Mouse (Mus musculus): ENCODE measurements around the gene Tex9. TPM values are rescaled to one million over a fixed set of nuclear protein-coding genes. Genes with fewer than 3 reads are reported as not detected.
"Not testable (repeated sequence)": the region's sequence is repeated elsewhere in the genome, so short reads cannot be mapped to it uniquely, and the experiment has no call there.

The Tex9 gene
- polyA plus RNA-seq, 1 experiment from 2014 or later: 17.9 TPM

DNA sequence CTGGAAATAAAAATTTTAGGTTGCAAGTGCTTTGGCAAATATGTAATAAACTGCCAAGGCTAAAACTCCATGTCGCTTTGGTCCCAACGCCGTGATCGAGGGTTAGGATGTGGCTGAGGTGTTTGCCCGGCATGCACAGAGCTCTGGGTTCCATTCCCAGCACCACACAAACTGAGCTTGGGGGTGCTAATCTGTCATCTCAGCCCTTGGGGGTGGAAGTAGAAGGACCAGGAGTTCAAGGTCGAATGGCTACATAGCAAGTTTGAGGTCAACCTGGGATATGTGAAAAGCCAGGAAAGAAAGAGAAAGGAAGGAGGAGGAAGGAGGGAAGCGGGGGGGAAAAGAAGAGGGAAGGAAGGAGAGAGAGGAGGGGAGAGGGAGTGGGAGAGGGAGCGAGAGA, 87.6 kb downstream of the Tex9 start:
- no peak overlapping the region for H3K27ac ChIP-seq (ENCODE audit: low read depth, low read length)
- H3K27me3 ChIP-seq (replicated peaks; ENCODE audit: control insufficient read depth, insufficient read depth, low read length): peaks cover under 1% of the 10 kb centered on the region; the same call in 1 of the 2 replicates
- H3K36me3 ChIP-seq (ENCODE audit: control insufficient read depth, insufficient read depth, low read length): no peaks in the 10 kb centered on the region
- H3K4me1 ChIP-seq (replicated peaks; ENCODE audit: control insufficient read depth, insufficient read depth, low read length): peaks cover 11% of the 10 kb centered on the region
- ATAC-seq (replicated peaks; ENCODE audit: low FRiP score) (no peak), DNase-seq (ENCODE audit: low spot score) (no peak)
- no peak overlapping the region for H3K4me3 ChIP-seq (ENCODE audit: low read depth, low read length)
- H3K4me2 ChIP-seq: no peak overlapping the region
- H3K9me3 ChIP-seq (ENCODE audit: control insufficient read depth, low read length): no peaks in the 10 kb centered on the region
- WGBS: 83% methylated on average over 8 of the region's 8 CpGs
- no peak overlapping the region for H3K9ac ChIP-seq (ENCODE audit: low read depth, low read length)

GRCm38 (mm10) chr9:72403421-72403820, 88.6 kb downstream of the Tex9 start:
- H3K9ac ChIP-seq (ENCODE audit: low read depth, low read length): no peak overlapping the region
- H3K27ac ChIP-seq (ENCODE audit: low read depth, low read length): no peak overlapping the region
- no peaks in the 10 kb centered on the region for H3K9me3 ChIP-seq (ENCODE audit: control insufficient read depth, low read length)
- no peaks in the 10 kb centered on the region for H3K36me3 ChIP-seq (ENCODE audit: control insufficient read depth, insufficient read depth, low read length)
- H3K4me1 ChIP-seq (replicated peaks; ENCODE audit: control insufficient read depth, insufficient read depth, low read length): peaks cover 10% of the 10 kb centered on the region
- peaks cover 3% of the 10 kb centered on the region; the same call in 1 of the 2 replicates for H3K27me3 ChIP-seq (replicated peaks; ENCODE audit: control insufficient read depth, insufficient read depth, low read length)
- DNase-seq (ENCODE audit: low spot score) (no peak), ATAC-seq (replicated peaks; ENCODE audit: low FRiP score) (no peak)
- H3K4me3 ChIP-seq (ENCODE audit: low read depth, low read length): no peak overlapping the region
- WGBS: 75% methylated on average over 6 of the region's 6 CpGs
- H3K4me2 ChIP-seq: no peak overlapping the region

DNA sequence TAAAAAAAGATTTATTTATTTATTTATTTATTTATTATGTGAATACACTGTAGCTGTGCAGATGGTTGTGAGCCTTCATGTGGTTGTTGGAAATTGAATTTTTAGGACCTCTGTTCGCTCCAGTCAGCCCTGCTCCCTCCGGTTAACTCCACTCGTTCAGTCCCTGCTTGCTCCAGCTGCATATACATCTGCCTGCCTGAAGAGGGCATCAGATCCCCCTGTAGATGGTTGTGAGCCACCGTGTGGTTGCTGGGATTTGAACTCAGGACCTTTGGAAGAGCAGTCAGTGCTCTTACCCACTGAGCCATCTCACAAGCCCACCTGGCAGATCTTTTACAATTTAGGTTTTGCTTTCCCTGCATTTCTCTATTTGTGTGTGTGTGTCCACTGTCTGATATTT, 90.2 kb downstream of the Tex9 start:
- H3K4me3 ChIP-seq (ENCODE audit: low read depth, low read length); H3K36me3 ChIP-seq (ENCODE audit: control insufficient read depth, insufficient read depth, low read length); H3K9me3 ChIP-seq (ENCODE audit: control insufficient read depth, low read length); H3K27ac ChIP-seq (ENCODE audit: low read depth, low read length); H3K4me2 ChIP-seq; DNase-seq (ENCODE audit: low spot score); H3K9ac ChIP-seq (ENCODE audit: low read depth, low read length); H3K27me3 ChIP-seq (replicated peaks; ENCODE audit: control insufficient read depth, insufficient read depth, low read length); ATAC-seq (replicated peaks; ENCODE audit: low FRiP score): not testable (repeated sequence)
- WGBS: 66% methylated on average over 4 of the region's 4 CpGs
- H3K4me1 ChIP-seq (replicated peaks; ENCODE audit: control insufficient read depth, insufficient read depth, low read length): peaks cover 22% of the 10 kb centered on the region

Small RNAs within 50 kb of the gene (microRNA-seq; reads per million reads assigned to microRNA genes)
- gene Gm28010 (ENCODE audit: borderline number of aligned reads): not detected

Other genes with a start within 250 kb of the Tex9 start
- 33.5 and 36.0 TPM in 2 replicates for gene Zfp280d, start 217.4 kb downstream of the Tex9 start, polyA plus RNA-seq (2014; fragmentation: Nextera tagmentation; extraction: Ambion mirVana)
- gene Mns1, start 54.2 kb downstream of the Tex9 start, polyA plus RNA-seq (2014; fragmentation: Nextera tagmentation; extraction: Ambion mirVana): 133 and 139 TPM in 2 replicates
- 12.0 and 12.5 TPM in 2 replicates for gene Rfx7, start 40.0 kb upstream of the Tex9 start, polyA plus RNA-seq (2014; fragmentation: Nextera tagmentation; extraction: Ambion mirVana)
- gene Nedd4, start 170.1 kb upstream of the Tex9 start, polyA plus RNA-seq (2014; fragmentation: Nextera tagmentation; extraction: Ambion mirVana): 302 and 334 TPM in 2 replicates

Measured in liver, embryonic 11.5 days (tissue).